Mouse (Mus musculus) lung, postnatal 36 days (tissue): ENCODE results near the gene Eif4a1.
"Not testable (repeated sequence)": the region's sequence is repeated elsewhere in the genome, so short reads cannot be mapped to it uniquely, and the experiment has no call there.

ENCODE experiments used
- DNase-seq: peaks from one replicate; pipeline ENCODE4 v3.0.0; 2022; ENCODE audit warnings: mixed read lengths

Eif4a1 gene

GRCm38 (mm10) chr11:69632284-69633089, 39.7 kb downstream of the Eif4a1 start, which contains the start of gene Fxr2:
Gene Fxr2 (plus strand): TSS chr11:69632990.
- peak; percentile 100 for DNase-seq

GRCm38 (mm10) chr11:69629802-69630201, 42.4 kb downstream of the Eif4a1 start:
- DNase-seq, result peak; percentile 45

- DNase-seq, result peak; percentile 89
These were observed 43.9 kb downstream of the Eif4a1 start for GRCm38 (mm10) chr11:69628286-69628685.

- DNase-seq, result not testable (repeated sequence)
These were observed 47.9 kb downstream of the Eif4a1 start for GRCm38 (mm10) chr11:69624339-69624738.

- DNase-seq, result no peak
These were observed 49.2 kb downstream of the Eif4a1 start for GRCm38 (mm10) chr11:69623006-69623405.

- no peak for DNase-seq
These were observed 49.8 kb downstream of the Eif4a1 start for GRCm38 (mm10) chr11:69622406-69622805.

GRCm38 (mm10) chr11:69621571-69622268, 50.5 kb downstream of the Eif4a1 start, which contains the start of gene Sat2:
Gene Sat2 (plus strand): TSS chr11:69622024.
- DNase-seq, result peak; percentile 38

GRCm38 (mm10) chr11:69620394-69621081, 51.7 kb downstream of the Eif4a1 start:
- peak; percentile 29 for DNase-seq

GRCm38 (mm10) chr11:69617805-69618204, 54.4 kb downstream of the Eif4a1 start, which contains the start of gene Shbg:
Gene Shbg (minus strand): TSS chr11:69617905.
- DNase-seq, result no peak
